Mouse (Mus musculus) forebrain, embryonic 10.5 days (tissue): ENCODE data around the gene Polg. TPM values are rescaled to one million over a fixed set of nuclear protein-coding genes. Genes with fewer than 3 reads are reported as not detected.

Experiments used
- DNase-seq: peaks from one replicate; pipeline ENCODE4 v3.0.0-alpha.2; 2017; ENCODE audit warnings: low spot score; ENCODE audit errors: extremely low spot score
- H3K27ac ChIP-seq: fragments of 300-500 bp; sonication (generic); 2 replicates; pipeline ENCODE4 v1.5.1; 2016; ENCODE audit warnings: mild to moderate bottlenecking
- H3K27me3 ChIP-seq: fragments of 300-500 bp; sonication (generic); 2 replicates; pipeline ENCODE4 v1.6.1; 2016; ENCODE audit warnings: mild to moderate bottlenecking; ENCODE audit not compliant: poor library complexity, severe bottlenecking
- H3K36me3 ChIP-seq: fragments of 300-500 bp; sonication (generic); replicated peaks from 2 replicates; pipeline ENCODE4 v1.6.1; 2016; ENCODE audit warnings: mild to moderate bottlenecking, moderate library complexity
- H3K4me1 ChIP-seq: fragments of 300-500 bp; sonication (generic); 2 replicates; pipeline ENCODE4 v1.6.1; 2016
- H3K4me3 ChIP-seq: fragments of 300-500 bp; sonication (generic); 2 replicates; pipeline ENCODE4 v1.5.1; 2016; ENCODE audit warnings: mild to moderate bottlenecking, moderate library complexity
- H3K9me3 ChIP-seq: fragments of 300-500 bp; sonication (generic); 2 replicates; pipeline ENCODE4 v1.6.1; 2016; ENCODE audit warnings: mild to moderate bottlenecking, moderate library complexity
- WGBS: fragments of 180-500 bp; shearing (Covaris S2); methylation state at CpG from one replicate; pipeline ENCODE4 v1.1.7; 2016; 5-methylcytosine and 5-hydroxymethylcytosine counted together
- polyA plus RNA-seq: library from polyadenylated mRNA; unstranded; fragments of >200 nt; fragmentation: Nextera tagmentation; extraction: Ambion mirVana; gene quantifications from 2 replicates; pipeline ENCODE4 v1.2.1, GENCODE M21; 2016

The Polg gene
- polyA plus RNA-seq, 1 experiment from 2014 or later = 42.1 TPM

GRCm38 (mm10) chr7:79507756-79508155, 41.6 kb upstream of the Polg start:
- WGBS = 10% methylated on average over 1 of the region's 1 CpGs
- peak overlapping the region; percentile 86 for H3K4me3 ChIP-seq
- peaks cover 85% of the 10 kb centered on the region for H3K36me3 ChIP-seq
- DNase-seq = no peak
- H3K4me1 ChIP-seq = peaks cover 95% of the 10 kb centered on the region
- peak overlapping the region; percentile 98 for H3K27ac ChIP-seq
- no peaks in the 10 kb centered on the region for H3K9me3 ChIP-seq
- peaks cover 100% of the 10 kb centered on the region for H3K27me3 ChIP-seq

GRCm38 (mm10) chr7:79507101-79507705, 41.0 kb upstream of the Polg start:
- H3K36me3 ChIP-seq = peaks cover 86% of the 10 kb centered on the region
- WGBS = 1% methylated on average over 11 of the region's 11 CpGs
- H3K4me1 ChIP-seq = peaks cover 95% of the 10 kb centered on the region

GRCm38 (mm10) chr7:79506531-79507090, 40.4 kb upstream of the Polg start:
- Histone ChIP-seq H3K36me3 (peaks cover 88% of the 10 kb centered on the region), H3K4me1 (peaks cover 95% of the 10 kb centered on the region), H3K9me3 (no peaks in the 10 kb centered on the region), H3K27ac (peak overlapping the region; percentile 98), H3K27me3 (peaks cover 100% of the 10 kb centered on the region), H3K4me3 (peak overlapping the region; percentile 86)
- no peak for DNase-seq
- WGBS = under 1% methylated on average over 6 of the region's 6 CpGs

More at GRCm38 (mm10) chr7:79507101-79507705, 41.0 kb upstream of the Polg start:
- H3K27me3 ChIP-seq = peaks cover 100% of the 10 kb centered on the region
- no peaks in the 10 kb centered on the region for H3K9me3 ChIP-seq
- H3K4me3 ChIP-seq = peak overlapping the region; percentile 86
- peak overlapping the region; percentile 98 for H3K27ac ChIP-seq
- DNase-seq = peak; percentile 40

- peaks cover 100% of the 10 kb centered on the region for H3K27me3 ChIP-seq
- H3K4me3 ChIP-seq = peak overlapping the region; percentile 86
- peaks cover 93% of the 10 kb centered on the region for H3K36me3 ChIP-seq
- peak overlapping the region; percentile 98 for H3K27ac ChIP-seq
- 0% methylated on average over 28 of the region's 28 CpGs for WGBS
- peaks cover 95% of the 10 kb centered on the region for H3K4me1 ChIP-seq
- H3K9me3 ChIP-seq = no peaks in the 10 kb centered on the region
- peak; percentile 75 for DNase-seq
These were observed 39.8 kb upstream of the Polg start for GRCm38 (mm10) chr7:79505876-79506530.

- peak; percentile 43 for DNase-seq
- Histone ChIP-seq H3K27me3 (peaks cover 100% of the 10 kb centered on the region), H3K27ac (peak overlapping the region; percentile 98), H3K4me3 (peak overlapping the region; percentile 86), H3K36me3 (peaks cover 88% of the 10 kb centered on the region), H3K9me3 (no peaks in the 10 kb centered on the region), H3K4me1 (peaks cover 90% of the 10 kb centered on the region)
- WGBS = 0% methylated on average over 22 of the region's 22 CpGs
These were observed 39.2 kb upstream of the Polg start for GRCm38 (mm10) chr7:79505376-79505775.

- Histone ChIP-seq H3K27ac (peak overlapping the region; percentile 98), H3K9me3 (no peaks in the 10 kb centered on the region), H3K4me3 (peak overlapping the region; percentile 86), H3K36me3 (peaks cover 82% of the 10 kb centered on the region), H3K27me3 (peaks cover 100% of the 10 kb centered on the region), H3K4me1 (peaks cover 88% of the 10 kb centered on the region)
- DNase-seq = peak; percentile 96
- under 1% methylated on average over 34 of the region's 42 CpGs for WGBS
These were observed 38.6 kb upstream of the Polg start for GRCm38 (mm10) chr7:79504723-79505122.

GRCm38 (mm10) chr7:79503656-79504250, 37.6 kb upstream of the Polg start:
- Histone ChIP-seq H3K4me3 (peak overlapping the region; percentile 86), H3K27me3 (peaks cover 100% of the 10 kb centered on the region), H3K27ac (peak overlapping the region; percentile 98), H3K36me3 (peaks cover 72% of the 10 kb centered on the region), H3K4me1 (peaks cover 88% of the 10 kb centered on the region), H3K9me3 (no peaks in the 10 kb centered on the region)
- WGBS = 2% methylated on average over 5 of the region's 5 CpGs
- no peak for DNase-seq

- H3K9me3 ChIP-seq = no peaks in the 10 kb centered on the region
- H3K4me1 ChIP-seq = peaks cover 86% of the 10 kb centered on the region
- peaks cover 100% of the 10 kb centered on the region for H3K27me3 ChIP-seq
- no peak for DNase-seq
- 4% methylated on average over 6 of the region's 6 CpGs for WGBS
- peak overlapping the region; percentile 86 for H3K4me3 ChIP-seq
- peak overlapping the region; percentile 98 for H3K27ac ChIP-seq
- H3K36me3 ChIP-seq = peaks cover 65% of the 10 kb centered on the region
These were observed 36.9 kb upstream of the Polg start for GRCm38 (mm10) chr7:79503103-79503455.

GRCm38 (mm10) chr7:79502152-79503102, 36.3 kb upstream of the Polg start:
- DNase-seq = peak; percentile 27
- Histone ChIP-seq H3K27ac (peak overlapping the region; percentile 98), H3K36me3 (peaks cover 59% of the 10 kb centered on the region), H3K4me1 (peaks cover 86% of the 10 kb centered on the region), H3K27me3 (peaks cover 100% of the 10 kb centered on the region), H3K9me3 (no peaks in the 10 kb centered on the region), H3K4me3 (peak overlapping the region; percentile 86)
- WGBS = 6% methylated on average over 10 of the region's 10 CpGs

GRCm38 (mm10) chr7:79501581-79502031, 35.4 kb upstream of the Polg start:
- Histone ChIP-seq H3K4me3 (peak overlapping the region; percentile 86), H3K27ac (peak overlapping the region; percentile 98), H3K36me3 (peaks cover 51% of the 10 kb centered on the region), H3K27me3 (peaks cover 100% of the 10 kb centered on the region), H3K9me3 (no peaks in the 10 kb centered on the region), H3K4me1 (peaks cover 88% of the 10 kb centered on the region)
- 2% methylated on average over 8 of the region's 8 CpGs for WGBS
- DNase-seq = peak; percentile 33

- peak overlapping the region; percentile 98 for H3K27ac ChIP-seq
- 2% methylated on average over 3 of the region's 3 CpGs for WGBS
- no peak for DNase-seq
- no peaks in the 10 kb centered on the region for H3K9me3 ChIP-seq
- peaks cover 90% of the 10 kb centered on the region for H3K4me1 ChIP-seq
- peak overlapping the region; percentile 86 for H3K4me3 ChIP-seq
- peaks cover 100% of the 10 kb centered on the region for H3K27me3 ChIP-seq
- H3K36me3 ChIP-seq = peaks cover 42% of the 10 kb centered on the region
These were observed 34.6 kb upstream of the Polg start for GRCm38 (mm10) chr7:79500681-79501306.
